Mouse (Mus musculus): ENCODE measurements around the gene Hist1h2an. TPM values are rescaled to one million over a fixed set of nuclear protein-coding genes. Genes with fewer than 3 reads are reported as not detected.
"Not testable (repeated sequence)": the region's sequence is repeated elsewhere in the genome, so short reads cannot be mapped to it uniquely, and the experiment has no call there.

The Hist1h2an gene
- 1.3 TPM in 1 of 2 replicates, not detected in the other for polyA plus RNA-seq (2015; fragmentation: Nextera tagmentation; extraction: Ambion mirVana)

GRCm38 (mm10) chr13:21786899-21787629 is at the start of gene Hist1h2an, which contains the start of gene Hist1h2bp:
Gene Hist1h2an (minus strand): TSS chr13:21787218.
Gene Hist1h2bp (plus strand): TSS chr13:21787461.
- not testable (repeated sequence) for H3K9ac ChIP-seq (replicated peaks; ENCODE audit: low read depth); H3K4me1 ChIP-seq (ENCODE audit: insufficient read depth, low read depth, low read length); H3K27me3 ChIP-seq (replicated peaks; ENCODE audit: insufficient read depth, low read length); H3K36me3 ChIP-seq (ENCODE audit: insufficient read depth, low read length); H3K9me3 ChIP-seq (ENCODE audit: low read length)
- 0 out of 2 replicates have a peak, but pooled peaks have one; percentile 43 for TF ChIP-seq EP300 (IDR thresholded peaks at IDR 0.05)
- DNase-seq (ENCODE audit: low spot score) = peak; percentile 98
- peak within 1 kb of the TSS; percentile 33 for H3K4me3 ChIP-seq (ENCODE audit: low read depth, low read length)
- WGBS = under 1% methylated on average over 32 of the region's 63 CpGs
- H3K27ac ChIP-seq (ENCODE audit: low read length) = 0 out of 2 replicates have a peak within 1 kb of the TSS, but pooled peaks have one; percentile 55
- peak within 1 kb of the TSS; percentile 47 for H3K4me2 ChIP-seq (replicated peaks; ENCODE audit: low read depth, low read length)
- ATAC-seq = peak; percentile 96

- H3K9ac ChIP-seq (replicated peaks; ENCODE audit: low read depth); H3K36me3 ChIP-seq (ENCODE audit: insufficient read depth, low read length); DNase-seq (ENCODE audit: low spot score); H3K4me3 ChIP-seq (ENCODE audit: low read depth, low read length); H3K27ac ChIP-seq (ENCODE audit: low read length); H3K9me3 ChIP-seq (ENCODE audit: low read length); H3K4me1 ChIP-seq (ENCODE audit: insufficient read depth, low read depth, low read length); H3K4me2 ChIP-seq (replicated peaks; ENCODE audit: low read depth, low read length); H3K27me3 ChIP-seq (replicated peaks; ENCODE audit: insufficient read depth, low read length): not testable (repeated sequence)
- WGBS = no CpG with 5 or more reads among the region's 24 CpGs
- ATAC-seq = peak; percentile 94
Measured at GRCm38 (mm10) chr13:21833461-21833860, 46.4 kb upstream of the Hist1h2an start, which contains the start of the genes Hist1h2ap and Hist1h2br. Gene Hist1h2ap (minus strand): TSS chr13:21833507. Gene Hist1h2br (plus strand): TSS chr13:21833743.

GRCm38 (mm10) chr13:21831418-21832394 is 44.7 kb upstream of the Hist1h2an start, which contains the start of gene Hist1h4n:
Gene Hist1h4n (minus strand): TSS chr13:21832196.
- H3K27ac ChIP-seq (ENCODE audit: low read length); H3K9me3 ChIP-seq (ENCODE audit: low read length); H3K4me2 ChIP-seq (replicated peaks; ENCODE audit: low read depth, low read length); H3K36me3 ChIP-seq (ENCODE audit: insufficient read depth, low read length); H3K4me3 ChIP-seq (ENCODE audit: low read depth, low read length); H3K9ac ChIP-seq (replicated peaks; ENCODE audit: low read depth); H3K4me1 ChIP-seq (ENCODE audit: insufficient read depth, low read depth, low read length); H3K27me3 ChIP-seq (replicated peaks; ENCODE audit: insufficient read depth, low read length); DNase-seq (ENCODE audit: low spot score): not testable (repeated sequence)
- peak; percentile 81 for ATAC-seq
- WGBS = 0% methylated on average over 15 of the region's 58 CpGs

GRCm38 (mm10) chr13:21830344-21830743 is 43.3 kb upstream of the Hist1h2an start:
- TF ChIP-seq EP300 (IDR thresholded peaks at IDR 0.05) = no peak
- no peak for TF ChIP-seq CTCF (IDR thresholded peaks at IDR 0.05)
- WGBS = 86% methylated on average over 10 of the region's 10 CpGs
- no peak for ATAC-seq
- Histone ChIP-seq H3K27me3 (replicated peaks; ENCODE audit: insufficient read depth, low read length) (no peaks in the 10 kb centered on the region), H3K9ac (replicated peaks; ENCODE audit: low read depth) (no peak overlapping the region), H3K9me3 (ENCODE audit: low read length) (no peaks in the 10 kb centered on the region), H3K4me3 (ENCODE audit: low read depth, low read length) (no peak overlapping the region), H3K4me1 (ENCODE audit: insufficient read depth, low read depth, low read length) (no peaks in the 10 kb centered on the region), H3K27ac (ENCODE audit: low read length) (no peak overlapping the region), H3K36me3 (ENCODE audit: insufficient read depth, low read length) (no peaks in the 10 kb centered on the region), H3K4me2 (replicated peaks; ENCODE audit: low read depth, low read length) (no peak overlapping the region)
- DNase-seq (ENCODE audit: low spot score) = no peak

- TF ChIP-seq CTCF (IDR thresholded peaks at IDR 0.05) (no peak), EP300 (IDR thresholded peaks at IDR 0.05) (no peak)
- WGBS = 80% methylated on average over 3 of the region's 3 CpGs
- Histone ChIP-seq H3K27ac (ENCODE audit: low read length) (no peak overlapping the region), H3K4me1 (ENCODE audit: insufficient read depth, low read depth, low read length) (no peaks in the 10 kb centered on the region), H3K9me3 (ENCODE audit: low read length) (no peaks in the 10 kb centered on the region), H3K4me2 (replicated peaks; ENCODE audit: low read depth, low read length) (no peak overlapping the region), H3K36me3 (ENCODE audit: insufficient read depth, low read length) (no peaks in the 10 kb centered on the region), H3K9ac (replicated peaks; ENCODE audit: low read depth) (no peak overlapping the region), H3K27me3 (replicated peaks; ENCODE audit: insufficient read depth, low read length) (no peaks in the 10 kb centered on the region), H3K4me3 (ENCODE audit: low read depth, low read length) (no peak overlapping the region)
- ATAC-seq (no peak), DNase-seq (ENCODE audit: low spot score) (no peak)
Measured at GRCm38 (mm10) chr13:21828511-21828910, 41.5 kb upstream of the Hist1h2an start.

- H3K4me3 ChIP-seq (ENCODE audit: low read depth, low read length); H3K9me3 ChIP-seq (ENCODE audit: low read length); H3K27ac ChIP-seq (ENCODE audit: low read length); H3K9ac ChIP-seq (replicated peaks; ENCODE audit: low read depth); H3K27me3 ChIP-seq (replicated peaks; ENCODE audit: insufficient read depth, low read length); H3K4me2 ChIP-seq (replicated peaks; ENCODE audit: low read depth, low read length); H3K36me3 ChIP-seq (ENCODE audit: insufficient read depth, low read length); ATAC-seq; DNase-seq (ENCODE audit: low spot score); H3K4me1 ChIP-seq (ENCODE audit: insufficient read depth, low read depth, low read length): not testable (repeated sequence)
- 67% methylated on average over 4 of the region's 16 CpGs for WGBS
Measured at GRCm38 (mm10) chr13:21820082-21820890, 33.3 kb upstream of the Hist1h2an start.

GRCm38 (mm10) chr13:21812092-21812491 is 25.1 kb upstream of the Hist1h2an start:
- H3K36me3 ChIP-seq (ENCODE audit: insufficient read depth, low read length); H3K4me2 ChIP-seq (replicated peaks; ENCODE audit: low read depth, low read length); H3K27me3 ChIP-seq (replicated peaks; ENCODE audit: insufficient read depth, low read length); H3K4me3 ChIP-seq (ENCODE audit: low read depth, low read length); H3K9ac ChIP-seq (replicated peaks; ENCODE audit: low read depth); DNase-seq (ENCODE audit: low spot score); H3K27ac ChIP-seq (ENCODE audit: low read length); H3K4me1 ChIP-seq (ENCODE audit: insufficient read depth, low read depth, low read length); H3K9me3 ChIP-seq (ENCODE audit: low read length): not testable (repeated sequence)
- ATAC-seq = peak; percentile 49
- WGBS = 2% methylated on average over 11 of the region's 14 CpGs

- not testable (repeated sequence) for H3K9ac ChIP-seq (replicated peaks; ENCODE audit: low read depth); H3K4me2 ChIP-seq (replicated peaks; ENCODE audit: low read depth, low read length); H3K9me3 ChIP-seq (ENCODE audit: low read length); H3K27ac ChIP-seq (ENCODE audit: low read length); H3K27me3 ChIP-seq (replicated peaks; ENCODE audit: insufficient read depth, low read length); H3K36me3 ChIP-seq (ENCODE audit: insufficient read depth, low read length); H3K4me3 ChIP-seq (ENCODE audit: low read depth, low read length); DNase-seq (ENCODE audit: low spot score); H3K4me1 ChIP-seq (ENCODE audit: insufficient read depth, low read depth, low read length)
- ATAC-seq = peak; percentile 69
- WGBS = no CpG with 5 or more reads among the region's 24 CpGs
Measured at GRCm38 (mm10) chr13:21811539-21811938, 24.5 kb upstream of the Hist1h2an start, which contains the start of gene Hist1h4m. Gene Hist1h4m (plus strand): TSS chr13:21811746.
